Mouse (Mus musculus): Measurements from ENCODE around the gene Clca3a2. TPM values are rescaled to one million over a fixed set of nuclear protein-coding genes. Genes with fewer than 3 reads are reported as not detected.

The Clca3a2 gene
- polyA plus RNA-seq (2014; fragmentation: Illumina TruSeq; extraction: RNeasy Lipid Tissue Mini Kit (QIAGEN cat#74804); ENCODE audit: low read depth, low replicate concordance) = 19.8 TPM

GRCm38 (mm10) chr3:144819219-144819618 lies at the start of gene Clca3a2:
Clca3a2 (minus strand) TSS chr3:144819494.

GRCm38 (mm10) chr3:144849014-144849556 lies 29.8 kb upstream of the Clca3a2 start, which contains the start of gene Clca3b:
Clca3b (minus strand) TSS chr3:144849357.

GRCm38 (mm10) chr3:144760592-144761309 lies 58.5 kb downstream of the Clca3a2 start, which contains the start of gene Clca3a1:
Clca3a1 (minus strand) TSS chr3:144760977.

Other genes starting within 250 kb of the Clca3a2 start
- gene Hs2st1, start 249.3 kb downstream of the Clca3a2 start, polyA plus RNA-seq (2014; fragmentation: Illumina TruSeq; extraction: RNeasy Lipid Tissue Mini Kit (QIAGEN cat#74804); ENCODE audit: low read depth, low replicate concordance) = 24.9 TPM
- gene Selenof, start 249.2 kb downstream of the Clca3a2 start, polyA plus RNA-seq (2014; fragmentation: Illumina TruSeq; extraction: RNeasy Lipid Tissue Mini Kit (QIAGEN cat#74804); ENCODE audit: low read depth, low replicate concordance) = 1,155 TPM
- gene Sh3glb1, start 99.2 kb downstream of the Clca3a2 start, polyA plus RNA-seq (2014; fragmentation: Illumina TruSeq; extraction: RNeasy Lipid Tissue Mini Kit (QIAGEN cat#74804); ENCODE audit: low read depth, low replicate concordance) = 344 TPM
- 14.6 TPM for gene Clca3a1, start 58.5 kb downstream of the Clca3a2 start, polyA plus RNA-seq (2014; fragmentation: Illumina TruSeq; extraction: RNeasy Lipid Tissue Mini Kit (QIAGEN cat#74804); ENCODE audit: low read depth, low replicate concordance)
- gene Clca3b, start 29.9 kb upstream of the Clca3a2 start, polyA plus RNA-seq (2014; fragmentation: Illumina TruSeq; extraction: RNeasy Lipid Tissue Mini Kit (QIAGEN cat#74804); ENCODE audit: low read depth, low replicate concordance) = 238 TPM
- gene Clca4b, start 113.0 kb upstream of the Clca3a2 start, polyA plus RNA-seq (2014; fragmentation: Illumina TruSeq; extraction: RNeasy Lipid Tissue Mini Kit (QIAGEN cat#74804); ENCODE audit: low read depth, low replicate concordance) = 4.5 TPM
- gene Clca4a, start 155.6 kb upstream of the Clca3a2 start, polyA plus RNA-seq (2014; fragmentation: Illumina TruSeq; extraction: RNeasy Lipid Tissue Mini Kit (QIAGEN cat#74804); ENCODE audit: low read depth, low replicate concordance) = 966 TPM
- 3,240 TPM for gene Clca1, start 213.3 kb upstream of the Clca3a2 start, polyA plus RNA-seq (2014; fragmentation: Illumina TruSeq; extraction: RNeasy Lipid Tissue Mini Kit (QIAGEN cat#74804); ENCODE audit: low read depth, low replicate concordance)